Mouse (Mus musculus): Measurements from ENCODE around the gene Selenoh. TPM values are rescaled to one million over a fixed set of nuclear protein-coding genes. Genes with fewer than 3 reads are reported as not detected.

Gene Selenoh
- polyA plus RNA-seq (2016; fragmentation: Nextera tagmentation; extraction: Ambion mirVana) = 507 and 566 TPM in 2 replicates

DNA sequence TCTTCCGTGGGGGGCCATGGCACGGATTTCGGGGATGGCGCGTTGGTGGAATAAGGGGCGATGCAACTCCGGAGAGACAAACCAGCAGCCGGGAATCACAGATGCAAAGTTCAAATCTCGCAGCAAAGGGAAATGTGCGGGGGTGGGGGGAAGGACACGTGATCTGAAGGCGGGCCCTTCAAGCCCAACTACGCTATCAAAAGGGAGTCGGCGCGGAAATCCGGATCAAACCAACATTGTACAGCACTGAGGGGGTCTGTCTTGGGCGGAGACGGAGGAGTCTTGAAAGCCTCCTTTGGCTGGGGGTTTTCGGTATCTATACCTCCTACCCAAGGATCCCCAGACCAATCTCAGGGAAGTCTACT lies at the start of gene Selenoh:
Gene Selenoh, minus strand, starts transcription at position 202 of the 365 bp plus-strand sequence.
- whole genome bisulfite sequencing = under 1% methylated on average over 20 of the region's 20 CpGs
- Histone ChIP-seq H3K27me3 (ENCODE audit: low read depth, poor library complexity, severe bottlenecking) (no peaks in the 10 kb centered on the region), H3K27ac (peak within 1 kb of the TSS; percentile 99)

DNA sequence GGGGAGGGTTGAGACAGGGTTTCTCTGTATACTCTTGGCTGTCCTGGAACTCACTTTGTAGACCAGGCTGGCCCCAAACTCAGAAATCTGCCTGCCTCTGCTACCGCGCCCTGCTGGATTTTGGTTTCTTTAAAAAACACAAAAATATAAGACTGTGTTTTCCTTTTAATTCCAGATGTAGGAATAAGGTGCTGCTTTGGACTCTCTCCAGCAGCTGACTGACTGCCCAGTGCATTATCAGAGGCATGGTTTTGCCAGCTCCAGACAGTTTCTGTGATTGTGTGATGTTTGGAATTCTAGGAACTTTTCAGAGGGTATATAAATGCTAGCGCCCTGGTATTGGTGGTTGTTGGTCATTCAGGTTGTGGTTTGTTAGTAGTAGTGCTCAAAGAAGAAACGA lies 46.8 kb upstream of the Selenoh start:
- Histone ChIP-seq H3K4me3 (no peak overlapping the region), H3K27ac (no peak overlapping the region), H3K27me3 (ENCODE audit: low read depth, poor library complexity, severe bottlenecking) (no peaks in the 10 kb centered on the region), H3K9me3 (replicated peaks) (no peaks in the 10 kb centered on the region), H3K36me3 (peaks cover 14% of the 10 kb centered on the region), H3K4me1 (peaks cover 19% of the 10 kb centered on the region)
- DNase-seq (ENCODE audit: low spot score) = no peak
- 93% methylated on average over 4 of the region's 4 CpGs for WGBS

More for the DNA sequence above, at the start of gene Selenoh:
- H3K9me3 ChIP-seq (replicated peaks) = no peaks in the 10 kb centered on the region
- peaks cover 55% of the 10 kb centered on the region for H3K36me3 ChIP-seq
- peak; percentile 94 for DNase-seq (ENCODE audit: low spot score)
- peaks cover 12% of the 10 kb centered on the region for H3K4me1 ChIP-seq
- H3K4me3 ChIP-seq = peak within 1 kb of the TSS; percentile 83

DNA sequence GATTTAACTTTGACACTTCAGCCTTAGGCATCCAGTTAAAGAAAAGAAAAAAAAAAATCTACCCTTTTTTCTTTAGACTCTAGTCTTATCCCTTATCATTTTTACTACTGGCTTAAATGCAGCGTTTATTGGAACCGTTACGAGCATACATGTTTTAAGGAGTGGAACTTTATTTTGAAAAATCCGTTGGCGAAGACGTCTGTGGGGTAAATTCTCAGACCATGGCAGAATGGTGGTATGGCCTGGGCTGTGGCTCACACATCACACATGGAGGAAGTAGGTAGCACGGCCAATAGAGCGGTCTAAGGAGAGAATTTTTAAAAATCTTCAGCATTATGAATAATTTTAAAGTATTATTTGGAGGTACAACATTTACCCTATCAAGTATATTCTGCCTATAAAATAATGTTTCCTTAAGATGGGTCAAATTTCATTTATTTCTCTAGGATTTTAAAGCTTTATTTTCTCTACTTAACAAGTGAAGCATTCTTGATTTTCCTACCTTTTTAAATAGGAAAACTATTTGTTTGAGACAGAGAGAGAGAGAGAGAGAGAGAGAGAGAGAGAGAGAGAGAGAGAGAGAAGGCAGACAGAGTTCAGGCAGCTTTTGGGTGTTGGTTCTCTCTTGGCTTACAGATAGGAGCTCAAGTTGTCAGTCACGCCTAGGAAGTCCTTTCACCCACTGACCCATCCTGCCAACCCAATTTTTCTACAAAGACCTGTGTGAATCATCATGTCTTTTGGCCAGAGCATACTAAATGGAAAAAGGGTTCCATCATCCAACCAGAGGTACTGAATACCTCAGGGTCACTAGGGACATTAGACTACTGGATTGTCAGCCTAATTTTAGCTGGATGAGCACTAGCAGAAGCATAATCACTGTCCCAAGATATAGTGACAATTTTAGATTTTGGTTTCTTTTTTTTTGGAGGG lies 46.1 kb upstream of the Selenoh start:
- H3K4me1 ChIP-seq = peaks cover 19% of the 10 kb centered on the region
- peak overlapping the region; percentile 83 for H3K4me3 ChIP-seq
- H3K27ac ChIP-seq = peak overlapping the region; percentile 96
- H3K27me3 ChIP-seq (ENCODE audit: low read depth, poor library complexity, severe bottlenecking) = no peaks in the 10 kb centered on the region
- DNase-seq (ENCODE audit: low spot score) = no peak
- no peaks in the 10 kb centered on the region for H3K9me3 ChIP-seq (replicated peaks)
- WGBS = 40% methylated on average over 9 of the region's 9 CpGs
- peaks cover 8% of the 10 kb centered on the region for H3K36me3 ChIP-seq

DNA sequence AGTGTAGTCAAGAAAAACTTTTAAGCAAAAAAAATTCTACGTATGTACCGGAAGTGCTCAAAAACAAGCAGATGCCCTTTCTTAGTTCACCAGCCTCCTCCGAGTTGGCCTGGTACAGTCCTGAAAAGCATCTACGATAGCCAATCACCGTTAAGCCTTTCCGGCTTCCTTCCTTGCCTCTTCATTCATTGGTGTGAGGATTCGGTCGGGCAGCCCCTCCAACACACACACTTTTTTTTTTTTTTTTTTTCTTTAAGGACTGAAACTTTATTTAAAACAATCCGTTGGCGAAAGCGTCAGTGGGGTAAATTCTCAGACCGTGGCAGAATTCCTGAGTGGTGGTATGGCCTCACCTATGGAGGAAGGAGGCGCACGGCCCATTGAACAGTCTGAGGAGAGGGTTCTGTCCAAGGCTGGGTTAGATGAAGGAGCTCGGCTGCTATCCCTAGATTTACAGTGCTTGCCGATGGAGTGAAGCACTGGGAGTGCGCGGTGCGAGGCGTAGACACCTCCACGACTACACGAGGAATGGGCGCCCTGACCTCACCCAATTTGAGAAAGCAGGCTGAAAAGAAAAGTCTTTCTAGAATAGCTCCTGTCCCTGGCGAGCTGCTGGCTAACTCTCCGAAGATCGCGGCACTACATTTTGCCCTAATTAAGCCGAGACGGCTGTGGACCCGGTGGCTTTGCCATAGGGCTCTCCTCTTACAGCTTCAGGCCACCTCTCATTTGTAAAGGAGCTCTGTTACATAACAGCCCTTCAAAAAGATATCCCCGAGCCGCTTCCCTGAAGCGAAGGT lies 45.2 kb upstream of the Selenoh start:
- under 1% methylated on average over 33 of the region's 33 CpGs for WGBS

DNA sequence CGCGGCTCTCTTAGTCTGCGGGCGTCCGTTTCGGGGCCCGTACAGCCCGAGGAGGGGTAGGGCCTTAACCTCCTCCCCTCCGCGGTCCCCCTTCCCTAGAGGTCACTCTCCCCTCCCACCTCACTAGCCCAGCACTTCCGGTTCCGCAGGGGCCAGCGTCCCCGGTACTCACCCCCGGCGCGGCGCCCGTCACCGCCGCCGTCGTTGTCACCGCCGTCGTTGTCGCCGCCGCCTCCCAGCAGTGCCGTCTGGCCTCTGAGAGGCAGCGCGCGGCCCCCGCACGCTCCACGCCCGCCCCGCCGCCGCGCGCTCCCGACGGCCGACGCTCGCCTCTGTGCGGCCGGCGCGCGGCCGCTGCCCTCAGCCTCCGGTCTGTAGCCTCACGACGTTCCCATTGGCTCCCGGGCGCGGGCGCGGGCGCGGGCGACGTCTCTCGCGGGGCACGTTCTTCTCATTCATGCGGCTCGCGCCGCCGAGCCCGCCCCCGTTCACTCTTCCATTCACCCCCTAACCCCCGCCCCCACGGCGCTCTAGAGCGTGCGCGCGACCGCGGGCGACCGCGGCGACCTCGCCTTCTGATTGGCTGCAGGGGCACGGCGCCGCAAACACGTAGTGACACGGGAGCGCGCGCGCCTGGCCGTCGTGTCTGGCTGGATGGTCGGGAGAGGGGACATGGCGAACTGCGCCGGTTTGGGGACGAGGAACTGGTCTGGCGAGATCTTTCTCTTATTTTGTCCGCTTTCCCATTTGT lies 44.4 kb upstream of the Selenoh start, which contains the start of gene Zdhhc5:
Gene Zdhhc5, minus strand, starts transcription at position 370 of the 751 bp plus-strand sequence.
- Histone ChIP-seq H3K36me3 (peaks cover 16% of the 10 kb centered on the region), H3K4me3 (peak within 1 kb of the TSS; percentile 83), H3K9me3 (replicated peaks) (no peaks in the 10 kb centered on the region), H3K27me3 (ENCODE audit: low read depth, poor library complexity, severe bottlenecking) (no peaks in the 10 kb centered on the region), H3K4me1 (peaks cover 19% of the 10 kb centered on the region), H3K27ac (peak within 1 kb of the TSS; percentile 96)
- WGBS = under 1% methylated on average over 107 of the region's 107 CpGs
- DNase-seq (ENCODE audit: low spot score) = peak; percentile 100

More for the DNA sequence above, 45.2 kb upstream of the Selenoh start:
- DNase-seq (ENCODE audit: low spot score) = peak; percentile 67
- Histone ChIP-seq H3K27me3 (ENCODE audit: low read depth, poor library complexity, severe bottlenecking) (no peaks in the 10 kb centered on the region), H3K36me3 (peaks cover 8% of the 10 kb centered on the region), H3K4me1 (peaks cover 19% of the 10 kb centered on the region), H3K4me3 (peak overlapping the region; percentile 83), H3K9me3 (replicated peaks) (no peaks in the 10 kb centered on the region), H3K27ac (peak overlapping the region; percentile 96)

DNA sequence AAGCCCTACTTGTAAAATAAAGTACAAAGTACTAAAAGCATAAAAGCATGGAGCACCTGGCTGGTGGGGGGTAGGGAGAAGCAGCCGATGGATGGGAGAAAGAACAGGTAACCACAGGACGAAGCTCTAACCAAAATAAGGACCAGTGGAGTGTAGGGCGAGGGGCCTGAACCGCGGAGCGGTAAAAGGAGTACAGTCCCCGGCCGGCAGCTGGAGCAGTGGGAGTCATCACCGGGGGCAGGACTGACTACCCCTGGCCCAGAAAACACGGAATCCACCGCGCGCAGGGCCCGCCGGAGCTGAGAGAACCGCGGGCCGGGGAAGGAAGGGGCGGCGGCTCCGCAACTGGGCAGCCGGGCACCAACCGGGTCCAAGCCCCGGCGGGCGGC lies 43.8 kb upstream of the Selenoh start:
- Histone ChIP-seq H3K27ac (peak overlapping the region; percentile 96), H3K9me3 (replicated peaks) (no peaks in the 10 kb centered on the region), H3K4me3 (peak overlapping the region; percentile 83), H3K27me3 (ENCODE audit: low read depth, poor library complexity, severe bottlenecking) (no peaks in the 10 kb centered on the region), H3K36me3 (peaks cover 22% of the 10 kb centered on the region), H3K4me1 (peaks cover 19% of the 10 kb centered on the region)
- DNase-seq (ENCODE audit: low spot score) = no peak
- WGBS = under 1% methylated on average over 26 of the region's 26 CpGs

DNA sequence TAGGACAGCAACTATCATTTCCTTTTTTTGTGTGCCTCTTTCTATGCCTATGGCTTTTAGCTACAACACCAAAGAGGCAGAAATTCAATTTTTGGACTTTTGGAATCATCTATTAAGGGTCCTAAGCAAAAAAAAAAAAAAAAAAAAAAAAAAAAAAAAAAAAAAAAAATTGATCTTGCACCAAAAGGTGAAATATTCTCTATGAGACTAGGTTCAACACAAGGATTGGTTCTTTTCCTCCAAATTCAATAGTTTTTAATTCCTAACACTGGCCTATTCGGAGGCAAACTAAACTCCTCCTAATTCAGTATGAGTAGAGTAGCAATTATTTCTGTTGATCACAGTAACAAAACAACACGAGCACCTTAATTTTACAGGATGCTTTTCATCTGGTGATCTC lies 41.3 kb upstream of the Selenoh start:
- Histone ChIP-seq H3K27me3 (ENCODE audit: low read depth, poor library complexity, severe bottlenecking) (no peaks in the 10 kb centered on the region), H3K4me3 (no peak overlapping the region), H3K27ac (no peak overlapping the region), H3K36me3 (peaks cover 47% of the 10 kb centered on the region), H3K4me1 (peaks cover 23% of the 10 kb centered on the region), H3K9me3 (replicated peaks) (no peaks in the 10 kb centered on the region)
- 90% methylated on average over 2 of the region's 2 CpGs for WGBS
- DNase-seq (ENCODE audit: low spot score) = no peak

DNA sequence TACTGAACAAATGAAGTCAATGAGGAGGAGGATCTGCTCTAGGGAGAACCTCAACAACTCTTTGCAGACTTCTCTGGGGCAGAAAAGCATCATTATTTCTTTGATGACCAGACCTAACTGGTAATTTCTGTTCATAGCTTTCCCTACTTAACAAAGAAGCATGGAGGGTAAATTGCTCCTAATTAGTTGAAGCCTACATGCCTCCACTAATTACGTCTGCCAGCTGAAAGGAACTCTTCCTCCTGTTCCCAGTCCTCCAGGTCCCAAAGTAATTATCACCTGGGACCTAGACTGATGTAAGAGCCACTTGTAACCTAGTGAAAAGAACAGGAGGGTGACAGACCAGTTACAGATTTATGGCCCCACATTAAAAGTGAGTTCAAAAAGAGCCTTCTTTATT lies 37.0 kb upstream of the Selenoh start:
- H3K36me3 ChIP-seq = peaks cover 90% of the 10 kb centered on the region

DNA sequence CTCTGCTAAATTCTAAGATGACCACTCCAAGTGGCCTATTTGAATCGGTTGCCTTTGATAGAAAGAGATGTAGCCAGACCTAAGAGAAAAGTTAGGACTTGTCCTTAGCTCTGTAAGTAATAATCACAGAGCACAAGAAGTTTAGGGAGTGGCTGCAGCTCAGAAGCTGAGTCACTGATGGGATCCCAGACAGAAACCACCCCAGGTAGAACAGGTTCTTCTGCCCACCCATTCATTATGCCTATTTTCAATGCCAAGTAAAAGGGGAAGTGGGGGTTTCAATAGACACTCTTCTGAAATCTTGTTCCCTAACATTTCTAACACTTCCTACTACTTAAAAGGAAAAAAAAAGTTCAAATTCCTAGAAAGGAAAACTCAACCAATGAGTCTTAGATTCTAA lies 34.7 kb upstream of the Selenoh start:
- no peak overlapping the region for H3K4me3 ChIP-seq
- no peaks in the 10 kb centered on the region for H3K27me3 ChIP-seq (ENCODE audit: low read depth, poor library complexity, severe bottlenecking)
- H3K27ac ChIP-seq = no peak overlapping the region
- no peaks in the 10 kb centered on the region for H3K9me3 ChIP-seq (replicated peaks)
- peaks cover 6% of the 10 kb centered on the region for H3K4me1 ChIP-seq
- peaks cover 97% of the 10 kb centered on the region for H3K36me3 ChIP-seq
- no peak for DNase-seq (ENCODE audit: low spot score)
- 83% methylated on average over 1 of the region's 1 CpGs for WGBS

More for the DNA sequence above, 37.0 kb upstream of the Selenoh start:
- Histone ChIP-seq H3K27me3 (ENCODE audit: low read depth, poor library complexity, severe bottlenecking) (no peaks in the 10 kb centered on the region), H3K4me3 (no peak overlapping the region), H3K9me3 (replicated peaks) (no peaks in the 10 kb centered on the region), H3K27ac (no peak overlapping the region), H3K4me1 (peaks cover 6% of the 10 kb centered on the region)
- DNase-seq (ENCODE audit: low spot score) = no peak
- WGBS = 56% methylated on average over 1 of the region's 1 CpGs

DNA sequence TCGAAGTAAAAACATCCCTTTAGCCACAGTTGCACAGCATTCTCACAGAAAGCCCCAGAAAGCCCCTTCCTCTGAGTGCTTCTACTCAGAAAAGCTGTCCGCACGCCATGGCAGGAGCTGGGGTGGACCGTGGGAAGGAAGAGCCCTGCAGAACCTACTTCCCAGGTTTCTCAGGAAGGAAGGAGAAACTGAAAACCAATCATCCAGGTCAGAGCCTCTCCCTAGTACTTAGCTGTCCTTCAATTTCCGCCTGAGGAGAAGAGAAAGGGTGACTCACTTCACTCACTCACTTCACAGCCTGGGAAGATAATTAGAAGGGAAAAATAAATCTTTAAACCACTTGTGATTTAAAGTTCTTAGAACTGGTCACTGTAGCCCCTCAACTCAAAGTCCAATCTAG lies 33.8 kb upstream of the Selenoh start:
- Histone ChIP-seq H3K4me1 (peaks cover 6% of the 10 kb centered on the region), H3K36me3 (peaks cover 97% of the 10 kb centered on the region), H3K9me3 (replicated peaks) (no peaks in the 10 kb centered on the region), H3K4me3 (no peak overlapping the region), H3K27me3 (ENCODE audit: low read depth, poor library complexity, severe bottlenecking) (no peaks in the 10 kb centered on the region), H3K27ac (no peak overlapping the region)
- no peak for DNase-seq (ENCODE audit: low spot score)
- 92% methylated on average over 5 of the region's 5 CpGs for WGBS

DNA sequence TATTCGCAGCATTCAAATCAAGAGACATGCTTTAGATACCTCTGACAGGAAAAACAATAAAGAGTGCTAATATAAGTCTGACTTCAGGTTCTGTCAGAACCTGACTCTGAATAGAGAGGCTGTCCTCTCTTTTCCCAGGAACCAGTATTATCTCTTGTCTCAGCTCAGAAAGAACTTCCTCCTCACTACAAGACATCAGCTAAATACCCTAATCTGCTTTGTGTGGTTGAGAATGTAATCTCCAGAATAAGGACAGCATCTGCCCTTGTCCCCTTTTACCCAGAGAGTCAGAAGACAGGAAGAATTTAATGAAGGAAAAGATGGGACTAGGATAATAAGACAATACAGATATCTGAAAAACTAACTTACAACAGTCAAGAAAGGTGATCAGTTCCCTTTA lies 32.9 kb upstream of the Selenoh start:
- no peak for DNase-seq (ENCODE audit: low spot score)
- no peaks in the 10 kb centered on the region for H3K27me3 ChIP-seq (ENCODE audit: low read depth, poor library complexity, severe bottlenecking)
- no peaks in the 10 kb centered on the region for H3K9me3 ChIP-seq (replicated peaks)
- H3K4me1 ChIP-seq = peaks cover 6% of the 10 kb centered on the region
- no peak overlapping the region for H3K4me3 ChIP-seq
- H3K27ac ChIP-seq = no peak overlapping the region
- 94% methylated on average over 1 of the region's 1 CpGs for WGBS
- H3K36me3 ChIP-seq = peaks cover 97% of the 10 kb centered on the region

DNA sequence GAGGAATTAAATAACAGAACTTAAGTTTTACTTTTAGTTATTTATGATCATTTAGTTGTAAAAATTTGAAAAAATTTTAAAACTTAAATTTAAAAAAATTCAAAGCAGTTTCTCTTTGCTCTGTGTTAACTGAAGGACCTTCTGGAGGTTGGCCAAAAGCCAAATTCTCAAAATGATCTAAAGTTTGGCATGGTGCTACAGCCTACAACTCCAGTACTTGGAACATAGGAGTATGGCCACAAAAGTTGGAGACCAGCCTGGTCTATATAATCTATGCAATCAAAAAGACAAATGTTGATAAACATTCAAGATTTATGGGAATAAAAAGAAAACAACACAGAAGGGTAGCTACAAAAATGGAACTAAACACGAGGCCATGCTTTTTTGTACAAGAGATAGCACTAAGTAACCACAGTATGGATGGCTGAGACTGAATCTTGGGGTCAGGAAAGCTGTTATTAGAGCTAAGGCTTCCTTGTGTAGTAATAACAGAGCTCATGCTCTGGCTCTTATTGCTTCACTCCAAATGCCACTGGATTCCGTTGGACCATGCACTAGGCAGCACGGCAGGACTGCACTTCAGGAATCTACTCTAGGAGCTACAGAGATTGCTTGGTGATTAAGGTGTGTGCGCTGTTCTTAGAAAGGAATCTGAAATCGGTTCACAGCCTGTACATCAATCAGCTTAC lies 24.6 kb upstream of the Selenoh start:
- Histone ChIP-seq H3K4me1 (no peaks in the 10 kb centered on the region), H3K27me3 (ENCODE audit: low read depth, poor library complexity, severe bottlenecking) (no peaks in the 10 kb centered on the region), H3K4me3 (no peak overlapping the region), H3K36me3 (peaks cover 96% of the 10 kb centered on the region), H3K9me3 (replicated peaks) (no peaks in the 10 kb centered on the region), H3K27ac (no peak overlapping the region)
- no peak for DNase-seq (ENCODE audit: low spot score)
- WGBS = 92% methylated on average over 5 of the region's 5 CpGs
